Mouse (Mus musculus) small intestine, adult 2 months (tissue): ENCODE measurements around the gene Pla2g6. TPM values are rescaled to one million over a fixed set of nuclear protein-coding genes. Genes with fewer than 3 reads are reported as not detected.
A peak's percentile ranks its signal among the peaks of the same experiment; 100 is the strongest.

Experiments used
- H3K27ac ChIP-seq: fragments of 200-500 bp; 2 replicates; pipeline ENCODE4 v1.5.1; 2012; ENCODE audit warnings: low read depth, low read length, control low read depth, inconsistent platforms; ENCODE audit not compliant: insufficient read depth
- H3K27me3 ChIP-seq: fragments of 200-500 bp; 2 replicates; pipeline ENCODE4 v1.6.1; 2012; ENCODE audit warnings: mild to moderate bottlenecking, moderate library complexity, low read length, inconsistent platforms; ENCODE audit not compliant: control insufficient read depth, insufficient read depth
- H3K36me3 ChIP-seq: fragments of 200-500 bp; 2 replicates; pipeline ENCODE4 v1.6.1; 2012; ENCODE audit warnings: mild to moderate bottlenecking, low read length, control low read depth, inconsistent platforms; ENCODE audit not compliant: control insufficient read depth, insufficient read depth
- H3K4me1 ChIP-seq: fragments of 200-500 bp; 2 replicates; pipeline ENCODE4 v1.6.1; 2012; ENCODE audit warnings: low read length, inconsistent platforms, mixed read lengths; ENCODE audit not compliant: control insufficient read depth, insufficient read depth, insufficient read length
- H3K4me3 ChIP-seq: fragments of 200-500 bp; 2 replicates; pipeline ENCODE4 v1.5.1; 2012; ENCODE audit warnings: low read depth, mild to moderate bottlenecking, control low read depth, inconsistent platforms, low read length, moderate library complexity
- CTCF ChIP-seq: fragments of 200-500 bp; IDR thresholded peaks from 2 replicates; pipeline ENCODE4 v1.5.1; 2012; ENCODE audit warnings: low read depth, mild to moderate bottlenecking, control low read depth, inconsistent platforms, low read length, moderate library complexity, mixed read lengths; ENCODE audit not compliant: insufficient replicate concordance, insufficient read length; ENCODE audit errors: extremely low read depth
- POLR2A ChIP-seq: fragments of 200-500 bp; IDR thresholded peaks from 2 replicates; pipeline ENCODE4 v1.6.1; 2012; ENCODE audit warnings: low read depth, mild to moderate bottlenecking, control low read depth, inconsistent platforms, low read length, moderate library complexity
- WGBS: fragments of 180-500 bp; shearing (Covaris S2); methylation state at CpG from one replicate; pipeline ENCODE4 v1.1.7; 2018; 5-methylcytosine and 5-hydroxymethylcytosine counted together
- polyA plus RNA-seq: library from polyadenylated mRNA; depleted of rRNA; stranded (reverse); fragments of >200 nt; gene quantifications from 2 replicates; pipeline ENCODE4 v1.2.3, GENCODE M21; 2012

Gene Pla2g6
- polyA plus RNA-seq, 1 experiment, result 40.2 TPM

GRCm38 (mm10) chr15:79262375-79262774 lies 65.8 kb downstream of the Pla2g6 start:
- no peak overlapping the region for H3K4me3 ChIP-seq
- peaks cover 84% of the 10 kb centered on the region for H3K36me3 ChIP-seq
- WGBS, result 69% methylated on average over 13 of the region's 13 CpGs
- peak; percentile 37; the same call in 1 of the 2 replicates for TF ChIP-seq CTCF
- no peak for TF ChIP-seq POLR2A
- H3K27me3 ChIP-seq, result no peaks in the 10 kb centered on the region
- H3K4me1 ChIP-seq, result peaks cover 16% of the 10 kb centered on the region
- no peak overlapping the region for H3K27ac ChIP-seq

GRCm38 (mm10) chr15:79261757-79262156 lies 66.4 kb downstream of the Pla2g6 start:
- WGBS, result 61% methylated on average over 28 of the region's 28 CpGs
- TF ChIP-seq CTCF (no peak), POLR2A (no peak)
- H3K4me3 ChIP-seq, result peak overlapping the region; percentile 0; the same call in 1 of the 2 replicates
- H3K4me1 ChIP-seq, result peaks cover 16% of the 10 kb centered on the region
- peaks cover 79% of the 10 kb centered on the region for H3K36me3 ChIP-seq
- H3K27ac ChIP-seq, result no peak overlapping the region
- no peaks in the 10 kb centered on the region for H3K27me3 ChIP-seq

GRCm38 (mm10) chr15:79261095-79261725 lies 67.0 kb downstream of the Pla2g6 start:
- H3K36me3 ChIP-seq, result peaks cover 75% of the 10 kb centered on the region
- no peak overlapping the region for H3K27ac ChIP-seq
- H3K4me1 ChIP-seq, result peaks cover 16% of the 10 kb centered on the region
- no peak for TF ChIP-seq POLR2A
- no peak for TF ChIP-seq CTCF
- WGBS, result 60% methylated on average over 61 of the region's 62 CpGs
- H3K4me3 ChIP-seq, result peak overlapping the region; percentile 48
- no peaks in the 10 kb centered on the region for H3K27me3 ChIP-seq

GRCm38 (mm10) chr15:79258521-79258920 lies 69.7 kb downstream of the Pla2g6 start:
- Histone ChIP-seq H3K4me1 (peaks cover 16% of the 10 kb centered on the region), H3K27me3 (0 out of 2 replicates have a peak, but pooled peaks cover 2% of the 10 kb centered on the region), H3K4me3 (no peak overlapping the region), H3K27ac (no peak overlapping the region), H3K36me3 (peaks cover 53% of the 10 kb centered on the region)
- no peak for TF ChIP-seq CTCF
- no peak for TF ChIP-seq POLR2A
- 42% methylated on average over 17 of the region's 17 CpGs for WGBS

GRCm38 (mm10) chr15:79254661-79255060 lies 73.5 kb downstream of the Pla2g6 start, which contains the start of gene Slc16a8:
Gene Slc16a8 (minus strand): TSS chr15:79254761.
- WGBS, result 52% methylated on average over 3 of the region's 3 CpGs
- peaks cover 18% of the 10 kb centered on the region for H3K36me3 ChIP-seq
- TF ChIP-seq POLR2A, result no peak
- TF ChIP-seq CTCF, result no peak
- no peak within 1 kb of the TSS for H3K4me3 ChIP-seq
- H3K4me1 ChIP-seq, result peaks cover 15% of the 10 kb centered on the region
- no peak within 1 kb of the TSS for H3K27ac ChIP-seq
- 0 out of 2 replicates have a peak, but pooled peaks cover 3% of the 10 kb centered on the region for H3K27me3 ChIP-seq

GRCm38 (mm10) chr15:79252580-79252979 lies 75.6 kb downstream of the Pla2g6 start:
- peak overlapping the region; percentile 8; the same call in 1 of the 2 replicates for H3K4me3 ChIP-seq

GRCm38 (mm10) chr15:79251781-79252491 lies 76.3 kb downstream of the Pla2g6 start:
- peak overlapping the region; percentile 8 for H3K4me3 ChIP-seq
- H3K27ac ChIP-seq, result no peak overlapping the region
- H3K27me3 ChIP-seq, result 0 out of 2 replicates have a peak, but pooled peaks cover 3% of the 10 kb centered on the region
- peaks cover 13% of the 10 kb centered on the region for H3K36me3 ChIP-seq
- WGBS, result 3% methylated on average over 61 of the region's 61 CpGs
- TF ChIP-seq CTCF (no peak), POLR2A (no peak)
- H3K4me1 ChIP-seq, result peaks cover 15% of the 10 kb centered on the region

More at GRCm38 (mm10) chr15:79252580-79252979, 75.6 kb downstream of the Pla2g6 start:
- no peak for TF ChIP-seq POLR2A
- TF ChIP-seq CTCF, result no peak
- Histone ChIP-seq H3K27me3 (0 out of 2 replicates have a peak, but pooled peaks cover 3% of the 10 kb centered on the region), H3K36me3 (peaks cover 12% of the 10 kb centered on the region; the same call in 1 of the 2 replicates), H3K4me1 (peaks cover 15% of the 10 kb centered on the region), H3K27ac (no peak overlapping the region)
- 32% methylated on average over 24 of the region's 24 CpGs for WGBS
